Mouse (Mus musculus) stomach, embryonic 14.5 days (tissue): ENCODE results near the gene Olfr484. TPM values are rescaled to one million over a fixed set of nuclear protein-coding genes. Genes with fewer than 3 reads are reported as not detected.

Experiments
- polyA plus RNA-seq: library from polyadenylated mRNA; unstranded; fragments of >200 nt; fragmentation: Nextera tagmentation; extraction: Ambion mirVana; gene quantifications from 2 replicates; pipeline ENCODE4 v1.2.1, GENCODE M21; 2014

The Olfr484 gene
- polyA plus RNA-seq, 1 experiment from 2014 or later, result not detected

Other genes starting within 250 kb of the Olfr484 start
- gene Olfr472, start 229.5 kb downstream of the Olfr484 start, polyA plus RNA-seq, result not detected in 2 replicates
- gene Olfr473, start 197.0 kb downstream of the Olfr484 start, polyA plus RNA-seq, result not detected in 2 replicates
- not detected in 2 replicates for gene Olfr474, start 172.8 kb downstream of the Olfr484 start, polyA plus RNA-seq
- gene Olfr476, start 162.6 kb downstream of the Olfr484 start, polyA plus RNA-seq, result not detected in 2 replicates
- gene Olfr477, start 140.8 kb downstream of the Olfr484 start, polyA plus RNA-seq, result not detected in 2 replicates
- gene Olfr478, start 93.5 kb downstream of the Olfr484 start, polyA plus RNA-seq, result not detected in 2 replicates
- gene Olfr479, start 76.8 kb downstream of the Olfr484 start, polyA plus RNA-seq, result not detected in 2 replicates
- not detected in 2 replicates for gene Olfr480, start 60.1 kb downstream of the Olfr484 start, polyA plus RNA-seq
- gene Olfr481, start 47.6 kb downstream of the Olfr484 start, polyA plus RNA-seq, result not detected in 2 replicates
- 0.17 TPM in 1 of 2 replicates, not detected in the other for gene Olfr482, start 29.9 kb downstream of the Olfr484 start, polyA plus RNA-seq
- not detected in 2 replicates for gene Olfr483, start 26.6 kb downstream of the Olfr484 start, polyA plus RNA-seq
- gene Olfr485, start 32.4 kb upstream of the Olfr484 start, polyA plus RNA-seq, result not detected in 2 replicates
- gene Olfr486, start 45.3 kb upstream of the Olfr484 start, polyA plus RNA-seq, result not detected in 2 replicates
- not detected in 2 replicates for gene Olfr487, start 87.2 kb upstream of the Olfr484 start, polyA plus RNA-seq
- gene Olfr488, start 130.9 kb upstream of the Olfr484 start, polyA plus RNA-seq, result not detected in 2 replicates
- gene Olfr490, start 161.5 kb upstream of the Olfr484 start, polyA plus RNA-seq, result not detected in 2 replicates
- gene Olfr491, start 186.0 kb upstream of the Olfr484 start, polyA plus RNA-seq, result not detected in 2 replicates
- gene Olfr492, start 196.2 kb upstream of the Olfr484 start, polyA plus RNA-seq, result not detected in 2 replicates
- gene Olfr493, start 219.5 kb upstream of the Olfr484 start, polyA plus RNA-seq, result not detected in 2 replicates
- gene Olfr494, start 237.9 kb upstream of the Olfr484 start, polyA plus RNA-seq, result not detected in 2 replicates